Mouse (Mus musculus): Measurements from ENCODE around the gene Cltc. TPM values are rescaled to one million over a fixed set of nuclear protein-coding genes. Genes with fewer than 3 reads are reported as not detected.
"Not testable (repeated sequence)": the region's sequence is repeated elsewhere in the genome, so short reads cannot be mapped to it uniquely, and the experiment has no call there.

Cltc gene
- polyA plus RNA-seq, 1 experiment from 2014 or later: 106 TPM

GRCm38 (mm10) chr11:86757142-86757479 lies 254 bp downstream of the Cltc start:
- Histone ChIP-seq H3K4me2 (peak overlapping the region; percentile 82), H3K4me3 (peak overlapping the region; percentile 97), H3K9me3 (replicated peaks) (no peaks in the 10 kb centered on the region), H3K36me3 (ENCODE audit: poor library complexity, severe bottlenecking) (peaks cover 4% of the 10 kb centered on the region; the same call in 1 of the 2 replicates), H3K27me3 (no peaks in the 10 kb centered on the region), H3K27ac (peak overlapping the region; percentile 98), H3K9ac (peak overlapping the region; percentile 94), H3K4me1 (peaks cover 35% of the 10 kb centered on the region)
- ATAC-seq: no peak
- 0% methylated on average over 17 of the region's 18 CpGs for WGBS

- H3K4me1 ChIP-seq: peaks cover 35% of the 10 kb centered on the region
- peak overlapping the region; percentile 82 for H3K4me2 ChIP-seq
- ATAC-seq: peak; percentile 13
- peak overlapping the region; percentile 98 for H3K27ac ChIP-seq
- peak overlapping the region; percentile 97 for H3K4me3 ChIP-seq
- peaks cover 4% of the 10 kb centered on the region; the same call in 1 of the 2 replicates for H3K36me3 ChIP-seq (ENCODE audit: poor library complexity, severe bottlenecking)
- H3K9me3 ChIP-seq (replicated peaks): no peaks in the 10 kb centered on the region
- H3K9ac ChIP-seq: peak overlapping the region; percentile 94
- H3K27me3 ChIP-seq: no peaks in the 10 kb centered on the region
- 3% methylated on average over 31 of the region's 31 CpGs for WGBS
These were observed 916 bp downstream of the Cltc start for GRCm38 (mm10) chr11:86756156-86757141.

GRCm38 (mm10) chr11:86752404-86752803 lies 5.0 kb downstream of the Cltc start:
- H3K27me3 ChIP-seq: no peaks in the 10 kb centered on the region
- H3K9me3 ChIP-seq (replicated peaks): no peaks in the 10 kb centered on the region
- peaks cover 39% of the 10 kb centered on the region for H3K4me1 ChIP-seq
- H3K4me3 ChIP-seq: no peak overlapping the region
- no peak overlapping the region for H3K9ac ChIP-seq
- peaks cover 4% of the 10 kb centered on the region; the same call in 1 of the 2 replicates for H3K36me3 ChIP-seq (ENCODE audit: poor library complexity, severe bottlenecking)
- no peak overlapping the region for H3K4me2 ChIP-seq
- ATAC-seq: no peak
- H3K27ac ChIP-seq: no peak overlapping the region

- no peaks in the 10 kb centered on the region for H3K9me3 ChIP-seq (replicated peaks)
- H3K36me3 ChIP-seq (ENCODE audit: poor library complexity, severe bottlenecking): peaks cover 4% of the 10 kb centered on the region; the same call in 1 of the 2 replicates
- 96% methylated on average over 1 of the region's 1 CpGs for WGBS
- H3K27me3 ChIP-seq: no peaks in the 10 kb centered on the region
- H3K4me2 ChIP-seq: no peak overlapping the region
- ATAC-seq: no peak
- no peak overlapping the region for H3K9ac ChIP-seq
- peaks cover 34% of the 10 kb centered on the region for H3K4me1 ChIP-seq
- no peak overlapping the region for H3K4me3 ChIP-seq
- no peak overlapping the region for H3K27ac ChIP-seq
These were observed 6.4 kb downstream of the Cltc start for GRCm38 (mm10) chr11:86751010-86751409.

- no peaks in the 10 kb centered on the region for H3K9me3 ChIP-seq (replicated peaks)
- 37% methylated on average over 3 of the region's 3 CpGs for WGBS
- H3K4me1 ChIP-seq: peaks cover 25% of the 10 kb centered on the region
- no peak overlapping the region for H3K9ac ChIP-seq
- H3K27ac ChIP-seq: no peak overlapping the region
- H3K4me3 ChIP-seq: no peak overlapping the region
- H3K4me2 ChIP-seq: no peak overlapping the region
- no peaks in the 10 kb centered on the region for H3K27me3 ChIP-seq
- no peak for ATAC-seq
- H3K36me3 ChIP-seq (ENCODE audit: poor library complexity, severe bottlenecking): peaks cover 4% of the 10 kb centered on the region; the same call in 1 of the 2 replicates
These were observed 7.5 kb downstream of the Cltc start for GRCm38 (mm10) chr11:86749776-86750423.

GRCm38 (mm10) chr11:86745634-86746404 lies 11.5 kb downstream of the Cltc start:
- Histone ChIP-seq H3K9ac (no peak overlapping the region), H3K27ac (no peak overlapping the region), H3K4me3 (no peak overlapping the region), H3K36me3 (ENCODE audit: poor library complexity, severe bottlenecking) (no peaks in the 10 kb centered on the region), H3K4me1 (peaks cover 14% of the 10 kb centered on the region), H3K9me3 (replicated peaks) (no peaks in the 10 kb centered on the region), H3K4me2 (no peak overlapping the region), H3K27me3 (no peaks in the 10 kb centered on the region)
- no peak for ATAC-seq
- WGBS: 74% methylated on average over 3 of the region's 3 CpGs

GRCm38 (mm10) chr11:86742605-86743004 lies 14.8 kb downstream of the Cltc start:
- H3K4me3 ChIP-seq: no peak overlapping the region
- no peaks in the 10 kb centered on the region for H3K27me3 ChIP-seq
- H3K9ac ChIP-seq: no peak overlapping the region
- H3K9me3 ChIP-seq (replicated peaks): no peaks in the 10 kb centered on the region
- peaks cover 3% of the 10 kb centered on the region; the same call in 1 of the 2 replicates for H3K4me1 ChIP-seq
- H3K27ac ChIP-seq: no peak overlapping the region
- 65% methylated on average over 2 of the region's 2 CpGs for WGBS
- ATAC-seq: no peak
- no peak overlapping the region for H3K4me2 ChIP-seq
- no peaks in the 10 kb centered on the region for H3K36me3 ChIP-seq (ENCODE audit: poor library complexity, severe bottlenecking)

- H3K4me2 ChIP-seq: no peak overlapping the region
- H3K36me3 ChIP-seq (ENCODE audit: poor library complexity, severe bottlenecking): no peaks in the 10 kb centered on the region; the same call in 1 of the 2 replicates
- peaks cover 3% of the 10 kb centered on the region; the same call in 1 of the 2 replicates for H3K4me1 ChIP-seq
- H3K27ac ChIP-seq: no peak overlapping the region
- no peak overlapping the region for H3K4me3 ChIP-seq
- no peaks in the 10 kb centered on the region for H3K27me3 ChIP-seq
- 97% methylated on average over 5 of the region's 5 CpGs for WGBS
- no peak overlapping the region for H3K9ac ChIP-seq
- H3K9me3 ChIP-seq (replicated peaks): no peaks in the 10 kb centered on the region
- no peak for ATAC-seq
These were observed 15.9 kb downstream of the Cltc start for GRCm38 (mm10) chr11:86741505-86741904.

GRCm38 (mm10) chr11:86739470-86739869 lies 17.9 kb downstream of the Cltc start:
- no peaks in the 10 kb centered on the region; the same call in 1 of the 2 replicates for H3K36me3 ChIP-seq (ENCODE audit: poor library complexity, severe bottlenecking)
- H3K9me3 ChIP-seq (replicated peaks): no peaks in the 10 kb centered on the region
- H3K4me2 ChIP-seq: no peak overlapping the region
- H3K27me3 ChIP-seq: no peaks in the 10 kb centered on the region
- no peak overlapping the region for H3K9ac ChIP-seq
- no peak overlapping the region for H3K4me3 ChIP-seq
- H3K27ac ChIP-seq: no peak overlapping the region
- 97% methylated on average over 2 of the region's 2 CpGs for WGBS
- ATAC-seq: no peak
- no peaks in the 10 kb centered on the region for H3K4me1 ChIP-seq

- Histone ChIP-seq H3K4me1 (no peaks in the 10 kb centered on the region), H3K4me3 (no peak overlapping the region), H3K9ac (no peak overlapping the region), H3K36me3 (ENCODE audit: poor library complexity, severe bottlenecking) (no peaks in the 10 kb centered on the region; the same call in 1 of the 2 replicates), H3K4me2 (no peak overlapping the region), H3K9me3 (replicated peaks) (no peaks in the 10 kb centered on the region), H3K27me3 (no peaks in the 10 kb centered on the region), H3K27ac (no peak overlapping the region)
- WGBS: 100% methylated on average over 1 of the region's 1 CpGs
- ATAC-seq: no peak
These were observed 18.4 kb downstream of the Cltc start for GRCm38 (mm10) chr11:86738956-86739355.

- not testable (repeated sequence) for H3K9ac ChIP-seq; H3K4me2 ChIP-seq; H3K27me3 ChIP-seq; H3K27ac ChIP-seq; H3K9me3 ChIP-seq (replicated peaks); ATAC-seq; H3K4me3 ChIP-seq; H3K4me1 ChIP-seq; H3K36me3 ChIP-seq (ENCODE audit: poor library complexity, severe bottlenecking)
- WGBS: 94% methylated on average over 1 of the region's 1 CpGs
These were observed 19.1 kb downstream of the Cltc start for GRCm38 (mm10) chr11:86738308-86738707.

Data from forebrain, embryonic 13.5 days (tissue).